Mouse (Mus musculus): Measurements from ENCODE around the gene Slk.
A peak's percentile ranks its signal among the peaks of the same experiment; 100 is the strongest.

The Slk gene

GRCm38 (mm10) chr19:47652255-47652654 is 72.8 kb downstream of the Slk start:
- DNase-seq (ENCODE audit: low spot score): no peak

- DNase-seq (ENCODE audit: low spot score): no peak
Measured at GRCm38 (mm10) chr19:47653173-47653572, 73.7 kb downstream of the Slk start.

GRCm38 (mm10) chr19:47654896-47655295 is 75.4 kb downstream of the Slk start:
- no peak for DNase-seq (ENCODE audit: low spot score)

GRCm38 (mm10) chr19:47658914-47659535 is 79.5 kb downstream of the Slk start:
- peak; percentile 54 for DNase-seq (ENCODE audit: low spot score)

- peak; percentile 17 for DNase-seq (ENCODE audit: low spot score)
Measured at GRCm38 (mm10) chr19:47659765-47660408, 80.4 kb downstream of the Slk start.

GRCm38 (mm10) chr19:47667601-47668000 is 88.1 kb downstream of the Slk start:
- no peak for DNase-seq (ENCODE audit: low spot score)

- no peak for DNase-seq (ENCODE audit: low spot score)
Measured at GRCm38 (mm10) chr19:47668399-47668798, 88.9 kb downstream of the Slk start.

- peak; percentile 46 for DNase-seq (ENCODE audit: low spot score)
Measured at GRCm38 (mm10) chr19:47674419-47674818, 94.9 kb downstream of the Slk start.

- no peak for DNase-seq (ENCODE audit: low spot score)
Measured at GRCm38 (mm10) chr19:47678675-47679074, 99.2 kb downstream of the Slk start.

GRCm38 (mm10) chr19:47689592-47689991 is 110.1 kb downstream of the Slk start:
- DNase-seq (ENCODE audit: low spot score): no peak

GRCm38 (mm10) chr19:47691994-47692393 is 112.5 kb downstream of the Slk start, which contains the start of gene Col17a1:
Gene Col17a1 (minus strand): TSS chr19:47692094.
- no peak for DNase-seq (ENCODE audit: low spot score)

Measured in lung, postnatal 25 days (tissue).